Mouse (Mus musculus) urinary bladder, postnatal 14 days (tissue): ENCODE data around the gene Hcn4.

Source experiments
- DNase-seq: peaks from one replicate; pipeline ENCODE4 v3.0.0; 2021; ENCODE audit warnings: low spot score

Hcn4 gene

DNA sequence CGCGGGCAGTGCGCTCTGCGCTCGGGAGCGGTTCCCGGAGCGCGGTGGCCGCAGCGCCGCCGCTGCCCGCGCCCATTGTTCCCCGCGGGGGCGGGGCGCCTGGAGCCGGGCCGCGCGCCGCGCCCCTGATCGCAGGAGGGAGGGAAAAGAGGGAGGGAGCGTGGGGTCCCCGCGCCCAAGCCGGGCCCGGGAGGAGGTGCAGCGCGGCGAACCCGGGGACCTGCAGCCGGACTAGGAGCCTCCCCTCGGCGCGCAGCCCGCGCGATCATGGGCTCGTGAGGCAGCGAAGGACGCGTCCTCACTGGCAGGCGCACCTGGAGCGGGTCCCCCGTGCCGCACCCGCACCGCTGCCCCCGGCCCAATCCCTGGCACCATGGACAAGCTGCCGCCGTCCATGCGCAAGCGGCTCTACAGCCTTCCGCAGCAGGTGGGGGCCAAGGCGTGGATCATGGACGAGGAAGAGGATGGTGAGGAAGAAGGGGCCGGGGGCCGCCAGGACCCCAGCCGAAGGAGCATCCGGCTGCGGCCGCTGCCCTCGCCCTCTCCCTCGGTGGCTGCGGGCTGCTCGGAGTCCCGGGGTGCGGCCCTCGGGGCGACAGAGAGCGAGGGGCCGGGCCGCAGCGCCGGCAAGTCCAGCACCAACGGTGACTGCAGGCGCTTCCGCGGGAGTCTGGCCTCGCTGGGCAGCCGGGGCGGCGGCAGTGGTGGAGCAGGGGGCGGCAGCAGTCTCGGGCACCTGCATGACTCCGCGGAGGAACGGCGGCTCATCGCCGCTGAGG lies at the start of gene Hcn4:
Hcn4 (plus strand) TSS at position 274 of the 779 bp plus-strand sequence.
- DNase-seq, result no peak

DNA sequence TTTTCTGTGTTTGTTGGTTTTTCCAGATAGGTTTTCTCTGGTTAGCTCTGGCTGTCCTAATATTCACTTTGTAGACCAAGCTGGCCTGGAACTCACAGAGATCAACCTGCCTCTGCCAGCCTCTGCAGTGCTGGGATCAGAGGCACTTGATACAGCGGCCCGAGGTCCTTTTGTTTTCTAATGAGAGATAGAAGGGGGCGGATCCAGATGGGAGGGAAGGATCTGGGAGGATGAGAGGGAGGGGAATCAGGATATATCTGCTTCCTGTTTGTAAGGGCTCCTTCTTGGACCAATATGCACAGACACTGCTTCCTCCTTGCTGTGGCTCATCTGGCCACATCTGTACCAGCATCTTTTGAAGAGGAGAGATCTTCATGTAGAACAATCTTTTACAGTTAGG lies 48.5 kb upstream of the Hcn4 start:
- no peak for DNase-seq

DNA sequence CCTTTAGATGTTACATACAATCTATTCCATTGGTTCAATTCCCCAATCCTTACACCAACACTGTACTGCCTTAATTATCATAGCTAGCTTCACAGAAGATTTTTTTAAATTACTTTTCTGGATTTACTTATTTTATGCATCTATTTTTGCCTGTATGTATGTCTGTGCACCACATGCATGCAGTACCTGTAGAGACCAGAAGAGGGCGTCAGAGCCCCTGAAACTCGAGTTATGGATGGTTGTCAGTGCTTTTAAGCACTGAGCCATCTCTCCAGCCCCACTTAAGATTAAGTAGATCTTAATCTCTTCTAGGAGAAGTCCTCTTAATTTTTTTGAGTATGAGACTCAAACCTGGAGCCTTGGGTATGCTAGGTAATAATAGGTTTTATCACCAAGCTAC lies 47.8 kb upstream of the Hcn4 start:
- DNase-seq, result no peak

DNA sequence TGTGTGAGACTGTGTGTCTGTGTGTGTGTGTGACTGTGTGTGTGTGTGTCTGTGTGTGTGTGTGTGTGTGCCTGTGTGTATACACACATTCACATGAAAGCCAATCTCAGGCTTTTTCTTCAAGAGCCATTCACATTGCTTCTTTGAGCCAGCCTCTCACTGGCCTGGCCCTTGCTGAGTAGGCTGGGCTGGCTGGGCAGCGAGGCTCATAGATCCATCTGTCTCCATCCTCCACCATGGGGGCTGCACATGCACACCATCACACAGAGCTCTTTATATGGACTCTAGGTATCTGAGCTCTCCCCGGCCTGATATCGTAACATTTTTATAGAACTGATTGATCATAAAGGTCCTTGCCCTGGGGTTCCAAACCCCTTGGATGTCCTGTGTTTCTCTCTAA lies 33.7 kb upstream of the Hcn4 start:
- DNase-seq, result no peak

DNA sequence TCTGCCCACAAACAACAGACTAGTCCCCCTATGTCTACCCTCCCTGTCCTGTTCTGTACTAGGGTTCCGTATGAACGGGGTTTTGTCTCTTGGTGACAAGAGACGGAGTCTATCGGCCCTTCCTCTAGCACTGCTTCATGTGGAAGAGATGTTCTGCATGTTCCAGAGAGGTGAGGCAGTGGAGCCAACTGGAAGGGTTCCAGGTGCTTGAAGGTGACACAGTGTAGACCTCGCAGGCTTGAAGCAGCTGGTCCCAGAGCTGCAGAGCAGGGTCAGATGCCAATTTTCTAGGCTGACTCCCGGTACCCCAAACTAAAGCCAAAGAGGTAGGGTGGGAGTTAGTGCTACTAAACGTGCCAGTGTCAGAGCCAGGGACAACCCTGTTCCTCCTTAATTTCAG lies 25.1 kb upstream of the Hcn4 start:
- DNase-seq, result no peak

DNA sequence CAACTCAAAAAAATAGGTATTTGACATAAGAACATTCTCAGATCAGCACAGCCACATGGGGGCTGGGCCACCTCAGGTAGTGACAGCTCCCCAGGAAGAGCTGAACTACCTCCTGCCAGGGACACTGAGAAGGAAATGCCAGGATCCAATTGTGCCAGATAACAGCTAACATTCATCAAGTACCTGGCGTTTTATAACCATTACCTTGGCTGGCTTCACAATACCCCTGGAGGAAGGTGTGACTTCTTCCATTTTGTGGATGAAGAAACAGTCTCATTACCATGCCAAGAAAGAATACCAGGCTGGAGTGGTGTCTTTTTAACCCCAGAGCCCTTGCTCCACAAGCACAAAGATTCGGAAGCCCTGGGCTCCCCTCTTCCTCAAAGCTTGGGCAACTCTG lies 21.8 kb upstream of the Hcn4 start:
- DNase-seq, result no peak

DNA sequence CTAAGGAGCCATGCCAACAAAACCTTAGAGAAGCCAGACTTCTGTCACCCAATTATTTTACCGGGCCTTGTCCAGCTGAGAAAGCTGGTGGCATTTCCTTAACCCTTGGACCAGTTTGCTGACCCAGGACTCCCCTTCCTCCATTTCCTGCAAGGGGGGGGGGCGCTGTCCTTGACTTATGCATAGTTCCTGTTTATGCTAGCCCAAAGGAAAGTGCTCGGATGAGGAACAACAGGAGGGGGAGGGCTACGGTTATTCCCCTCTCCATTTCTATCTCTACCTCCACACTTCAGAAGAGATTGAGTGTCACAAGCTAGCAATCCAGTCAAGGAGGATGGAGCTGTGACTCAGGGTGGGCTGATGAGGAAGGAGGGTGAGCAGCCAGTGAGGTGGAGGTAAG lies 20.9 kb upstream of the Hcn4 start:
- no peak for DNase-seq

DNA sequence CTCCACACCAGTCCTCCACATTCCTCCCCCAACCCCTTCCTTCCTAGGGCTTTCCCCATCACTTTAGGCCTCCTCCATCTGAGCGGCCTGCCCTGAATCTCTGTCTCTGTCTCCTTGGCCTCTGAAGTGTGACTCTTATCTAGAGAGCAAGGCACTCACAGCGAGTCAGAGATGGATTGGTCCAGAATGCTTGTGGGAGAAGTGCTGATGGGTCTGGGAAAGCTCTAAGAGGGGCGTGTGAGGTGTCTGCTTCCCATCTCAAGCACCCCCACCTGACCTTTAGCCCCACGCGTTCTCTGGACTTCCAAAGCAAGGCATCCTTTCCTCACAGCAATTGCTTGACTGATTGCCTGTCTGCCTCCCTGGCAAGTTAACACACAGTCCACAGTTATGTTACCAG lies 20.4 kb upstream of the Hcn4 start:
- no peak for DNase-seq

DNA sequence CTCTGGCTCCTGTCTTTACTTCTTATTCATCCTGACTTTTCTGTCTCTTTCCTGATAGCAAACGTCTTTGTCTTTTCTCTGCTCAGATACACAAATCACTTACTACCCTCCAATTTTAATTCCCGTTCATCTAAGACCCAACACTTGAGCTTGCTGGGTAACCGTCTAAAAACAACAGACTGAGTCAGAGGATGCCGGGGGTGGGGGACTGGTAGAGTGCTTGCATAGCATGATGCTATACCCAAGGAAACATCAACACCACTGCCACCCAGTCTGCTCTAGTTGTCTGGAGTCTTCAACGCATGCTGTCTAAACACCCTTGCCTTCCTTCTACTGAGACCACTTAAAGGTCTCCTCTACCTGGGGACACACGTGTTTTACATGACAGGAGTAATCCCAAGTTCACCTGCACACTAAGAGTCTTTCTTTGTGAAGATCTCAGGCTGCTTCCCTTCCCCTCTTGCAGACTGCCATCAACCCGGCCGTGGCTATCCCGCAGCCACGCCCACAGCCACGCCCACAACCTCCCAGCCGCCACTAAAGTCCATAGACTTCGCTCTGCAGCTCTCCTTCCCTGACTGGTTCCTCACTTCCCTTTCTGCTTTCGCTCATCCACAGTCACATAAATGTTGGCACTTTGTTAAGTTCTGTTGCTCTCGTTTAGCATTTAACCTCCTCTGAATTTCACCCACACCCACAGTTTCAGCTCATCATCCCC lies 17.5 kb upstream of the Hcn4 start:
- peak; percentile 72 for DNase-seq

DNA sequence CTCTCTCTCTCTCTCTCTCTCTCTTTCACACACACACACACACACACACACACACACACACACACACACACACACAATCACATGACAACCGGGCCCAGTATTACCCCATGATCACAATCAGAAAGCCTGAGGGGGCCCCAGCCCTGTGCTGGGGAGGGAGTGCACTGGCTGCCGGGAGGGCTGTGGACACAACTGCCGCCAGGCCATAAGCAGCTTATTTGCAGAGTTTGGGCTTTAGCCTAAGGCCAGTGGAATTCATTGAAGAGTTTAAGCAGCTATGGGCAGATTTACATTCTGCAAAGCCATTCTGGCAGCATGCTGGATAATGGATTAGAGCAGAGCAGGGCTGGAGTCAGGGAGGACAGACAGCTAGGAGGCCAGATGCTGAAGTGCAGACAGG lies 12.0 kb upstream of the Hcn4 start:
- DNase-seq, result no peak

DNA sequence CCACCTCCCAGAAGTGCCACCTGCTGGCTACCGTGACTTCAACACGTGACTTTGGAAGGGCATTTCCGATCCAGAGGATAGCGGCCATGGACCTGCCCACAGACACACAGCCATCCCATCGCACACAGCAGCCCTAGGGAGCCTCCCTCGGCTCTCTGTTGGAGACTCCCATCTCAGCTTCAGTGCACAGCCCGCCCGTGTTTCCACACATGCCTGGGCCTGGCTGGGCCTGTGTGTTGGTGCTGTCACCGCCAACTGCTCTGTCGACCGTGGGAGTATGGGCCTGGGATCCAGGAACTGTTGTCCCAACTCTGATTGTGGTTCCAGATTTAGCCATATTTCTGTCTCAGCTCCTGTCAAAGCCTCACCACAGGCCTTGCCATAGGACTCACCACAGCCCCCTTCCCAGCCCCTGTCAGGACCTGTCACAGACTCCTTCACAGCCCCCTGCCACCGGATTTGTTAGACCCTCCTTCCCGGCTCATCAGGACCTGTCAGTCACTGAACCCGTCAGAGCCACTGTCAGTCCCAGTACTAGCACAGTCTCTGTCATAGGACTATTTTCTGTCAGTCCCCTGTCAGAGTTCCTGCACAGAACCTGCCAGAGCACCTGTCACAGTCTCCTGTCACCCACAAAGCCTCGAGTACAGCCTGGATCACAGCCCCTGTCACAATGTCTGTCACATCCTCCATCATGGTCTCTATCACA lies 7.5 kb upstream of the Hcn4 start:
- DNase-seq, result no peak

DNA sequence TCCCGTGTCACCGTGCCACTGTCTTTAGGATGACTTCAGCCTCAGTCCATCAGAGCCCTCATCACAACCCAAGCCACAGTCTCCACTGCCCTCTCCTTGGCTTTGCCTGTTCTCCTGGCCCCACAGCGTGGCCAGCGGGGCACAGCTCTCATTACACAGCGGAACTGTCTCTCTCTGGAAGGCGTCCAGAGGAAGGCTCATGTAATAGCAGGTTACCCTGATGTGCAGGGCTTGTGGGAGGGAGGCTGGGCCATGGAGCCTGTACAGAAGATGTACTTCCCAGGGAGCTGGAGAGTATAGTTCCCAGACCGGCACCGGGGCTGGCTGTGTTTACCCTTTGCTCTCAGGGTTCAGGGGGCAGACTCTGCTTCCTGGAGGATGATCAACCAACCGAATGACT lies 6.8 kb upstream of the Hcn4 start:
- DNase-seq, result no peak

DNA sequence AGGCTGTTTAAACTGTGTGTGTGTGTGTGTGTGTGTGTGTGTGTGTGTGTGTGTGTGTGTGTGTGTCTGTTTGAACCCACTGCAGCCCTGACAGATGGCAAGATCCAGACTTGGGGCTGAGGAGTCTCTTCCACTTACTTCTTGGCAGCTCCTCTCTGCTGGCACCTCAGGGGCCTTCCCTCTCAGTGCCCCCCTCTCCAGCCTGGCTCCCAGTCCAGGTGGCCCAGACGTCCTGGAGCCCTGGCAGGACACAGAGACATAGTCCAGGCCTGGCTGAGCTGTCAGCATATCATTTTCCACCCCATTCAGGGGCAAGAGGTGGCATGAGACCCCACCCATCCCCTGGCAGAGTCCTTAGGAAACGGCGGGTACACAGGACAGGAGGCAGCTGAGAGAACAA lies 5.5 kb upstream of the Hcn4 start:
- DNase-seq, result no peak

DNA sequence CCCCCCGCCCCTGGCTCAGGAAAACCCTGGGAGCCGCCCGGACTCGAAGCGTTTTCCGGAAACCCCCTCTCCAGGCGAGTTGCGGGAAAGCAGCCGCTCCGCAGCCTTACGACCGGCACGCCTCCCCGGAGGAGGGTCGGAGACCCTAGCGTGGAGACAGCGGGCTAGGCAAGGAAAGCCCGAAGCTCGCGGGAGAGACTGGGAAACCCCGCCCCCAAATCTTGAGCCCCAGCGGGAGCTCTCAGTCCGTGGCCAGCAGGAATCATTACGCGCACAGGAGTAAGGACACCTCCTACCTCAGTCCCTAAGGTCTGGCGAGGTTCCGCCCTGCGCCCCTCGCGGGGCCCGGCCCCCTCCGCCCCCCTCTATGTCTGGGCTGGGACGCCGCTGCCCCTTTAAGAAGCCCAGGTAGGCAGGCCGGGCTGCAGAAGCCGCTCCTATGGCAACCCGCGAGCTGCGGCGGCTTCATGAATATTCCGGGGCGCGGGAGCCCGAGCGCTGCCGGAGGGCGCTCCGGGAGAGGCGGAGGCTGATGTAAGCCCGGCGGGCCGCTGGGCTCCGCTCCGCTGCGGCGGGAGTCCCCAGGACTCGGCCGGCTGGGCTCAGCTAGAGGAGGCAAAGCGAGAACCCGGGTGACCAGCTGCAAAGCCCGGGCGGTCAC lies 651 bp upstream of the Hcn4 start:
- peak; percentile 16 for DNase-seq

DNA sequence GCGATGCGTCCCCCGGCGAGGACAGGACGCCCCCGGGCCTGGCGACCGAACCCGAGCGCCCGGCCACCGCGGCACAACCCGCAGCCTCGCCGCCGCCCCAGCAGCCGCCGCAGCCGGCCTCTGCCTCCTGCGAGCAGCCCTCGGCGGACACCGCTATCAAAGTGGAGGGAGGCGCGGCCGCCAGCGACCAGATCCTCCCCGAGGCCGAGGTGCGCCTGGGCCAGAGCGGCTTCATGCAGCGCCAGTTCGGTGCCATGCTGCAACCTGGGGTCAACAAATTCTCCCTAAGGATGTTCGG lies 655 bp downstream of the Hcn4 start:
- no peak for DNase-seq

DNA sequence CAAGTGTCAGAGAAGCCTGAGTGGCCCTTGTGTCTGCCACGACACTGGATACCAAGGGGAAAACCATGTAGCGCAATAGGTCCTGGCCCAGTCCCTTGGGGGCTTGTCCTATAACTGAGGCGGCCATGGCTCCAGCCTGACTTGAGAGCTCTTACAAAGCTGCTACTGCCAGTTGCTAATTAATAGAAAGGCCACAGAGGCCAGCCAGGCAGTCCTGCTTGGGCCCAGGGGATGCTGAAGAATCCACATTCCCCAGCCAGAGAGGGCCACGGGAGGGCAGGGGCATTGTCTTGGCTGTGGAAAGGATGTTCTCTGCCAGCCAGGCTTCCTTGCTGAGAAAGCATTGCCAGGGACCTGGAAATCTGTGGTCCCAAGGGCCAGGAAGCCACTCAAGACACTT lies 6.4 kb downstream of the Hcn4 start:
- no peak for DNase-seq

DNA sequence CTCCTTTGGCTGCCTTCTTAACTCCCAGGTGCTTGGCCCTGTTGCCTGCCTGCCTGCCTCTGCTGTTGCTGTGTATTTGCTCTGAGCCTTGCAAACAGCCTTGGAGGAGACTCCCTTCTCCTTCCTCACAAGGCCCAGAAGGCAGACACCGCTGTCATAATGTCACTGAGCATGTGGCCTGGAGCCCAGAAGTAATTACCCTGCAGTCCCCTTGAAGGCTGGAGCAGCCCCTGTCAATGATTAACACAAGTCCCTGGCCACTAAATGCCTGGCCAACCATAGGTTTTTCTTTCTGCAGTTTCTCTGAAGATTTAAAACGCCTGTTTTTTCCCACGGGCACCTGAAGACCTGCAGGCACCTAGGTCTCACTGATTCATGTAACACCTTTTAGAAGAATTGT lies 9.7 kb downstream of the Hcn4 start:
- DNase-seq, result no peak

DNA sequence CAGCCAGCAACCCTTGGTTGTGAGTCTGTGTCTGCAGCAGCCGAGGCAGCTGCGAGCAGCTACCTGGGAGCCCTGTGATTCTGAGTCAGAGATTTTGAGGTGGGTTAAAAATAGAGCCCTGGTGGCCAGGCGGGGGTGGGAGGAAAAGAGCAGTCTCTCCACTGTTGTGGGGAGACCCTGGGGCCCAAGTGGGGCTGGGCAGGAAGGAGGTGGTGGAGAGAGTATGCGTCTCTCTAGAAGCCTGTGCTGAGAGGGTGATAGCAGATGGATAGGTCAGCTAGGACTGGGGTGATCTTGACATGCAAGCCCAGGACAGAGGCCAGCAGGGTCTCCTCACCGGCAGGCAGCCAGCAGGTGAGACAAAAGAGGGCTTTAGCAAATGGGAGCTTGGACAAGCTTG lies 14.0 kb downstream of the Hcn4 start:
- DNase-seq, result no peak

DNA sequence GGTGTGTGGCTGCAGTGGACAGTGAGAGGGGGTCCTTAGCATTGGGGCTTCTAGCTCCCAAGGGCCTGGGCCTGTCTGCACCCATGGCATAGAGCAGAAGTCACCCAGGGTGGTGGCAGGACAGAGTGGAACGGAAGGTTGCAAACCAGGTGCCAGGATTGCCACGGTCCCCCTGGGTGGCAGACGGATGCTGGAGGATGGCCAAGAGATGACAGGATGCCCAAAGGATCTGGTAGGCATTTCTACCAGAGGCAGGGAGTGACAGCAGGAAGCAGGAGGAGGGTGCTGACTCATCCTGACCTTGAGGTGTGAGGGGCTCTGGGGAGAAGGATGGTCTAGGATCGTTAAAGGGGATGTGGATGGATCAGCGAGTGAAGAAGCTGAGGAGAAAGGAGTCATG lies 15.3 kb downstream of the Hcn4 start:
- no peak for DNase-seq

DNA sequence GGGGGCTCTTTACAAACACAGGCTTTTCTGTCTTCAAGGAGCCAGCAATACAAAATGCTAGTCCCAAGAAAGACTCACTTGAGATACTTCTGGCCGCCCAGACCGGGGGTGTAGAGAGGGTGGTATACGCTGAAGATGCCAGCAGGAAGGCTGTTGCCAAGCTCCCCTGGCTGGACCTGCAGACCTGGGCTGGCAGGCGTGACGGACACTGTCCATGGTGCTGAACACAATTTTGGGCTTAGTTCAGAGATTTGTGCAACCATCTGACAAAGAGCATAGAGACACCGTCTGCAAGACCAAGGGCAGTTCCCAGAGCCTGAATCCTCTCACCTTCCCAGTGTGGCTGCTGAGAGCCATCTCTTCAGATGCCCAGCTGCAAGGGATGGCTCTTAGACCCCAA lies 18.4 kb downstream of the Hcn4 start:
- peak; percentile 60 for DNase-seq

DNA sequence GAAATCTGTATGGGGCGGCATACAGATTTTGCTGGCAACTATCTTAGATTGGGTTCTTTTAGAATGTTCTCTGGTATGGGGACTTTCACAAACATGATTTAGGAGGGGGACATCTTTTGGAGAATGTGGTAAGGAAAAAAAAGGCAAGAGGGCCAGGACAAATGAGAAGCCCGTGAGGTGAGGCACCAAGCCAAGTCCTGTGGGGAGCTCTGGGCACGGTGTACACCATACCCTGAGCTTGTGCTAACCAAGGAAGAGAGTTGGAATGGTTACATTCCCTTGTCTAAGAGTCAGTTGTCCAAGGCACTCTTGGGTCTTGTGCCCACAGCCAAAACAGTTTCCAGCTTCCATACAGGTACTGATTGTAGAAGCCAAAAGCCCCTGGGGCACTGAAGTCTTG lies 21.4 kb downstream of the Hcn4 start:
- DNase-seq, result no peak

DNA sequence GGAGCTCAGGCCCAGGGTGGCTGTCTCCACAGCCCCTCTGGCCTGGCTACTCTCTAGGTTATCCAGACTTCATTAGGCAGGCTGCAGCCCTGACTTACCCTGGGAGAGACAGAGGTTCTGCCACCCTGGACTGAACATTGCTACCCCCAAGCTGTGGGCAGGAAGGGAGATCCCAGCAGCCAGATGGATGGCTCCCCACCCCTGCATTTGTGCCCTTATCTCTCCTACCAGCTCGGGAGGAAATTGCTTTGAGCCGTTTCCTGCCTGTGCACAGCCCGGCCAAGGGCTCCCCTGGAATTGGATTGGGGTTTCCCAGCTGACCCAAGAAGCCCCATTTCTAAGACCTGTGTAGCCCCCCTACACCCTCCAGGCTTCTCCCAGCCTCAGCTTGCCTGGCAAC lies 23.8 kb downstream of the Hcn4 start:
- DNase-seq, result no peak

DNA sequence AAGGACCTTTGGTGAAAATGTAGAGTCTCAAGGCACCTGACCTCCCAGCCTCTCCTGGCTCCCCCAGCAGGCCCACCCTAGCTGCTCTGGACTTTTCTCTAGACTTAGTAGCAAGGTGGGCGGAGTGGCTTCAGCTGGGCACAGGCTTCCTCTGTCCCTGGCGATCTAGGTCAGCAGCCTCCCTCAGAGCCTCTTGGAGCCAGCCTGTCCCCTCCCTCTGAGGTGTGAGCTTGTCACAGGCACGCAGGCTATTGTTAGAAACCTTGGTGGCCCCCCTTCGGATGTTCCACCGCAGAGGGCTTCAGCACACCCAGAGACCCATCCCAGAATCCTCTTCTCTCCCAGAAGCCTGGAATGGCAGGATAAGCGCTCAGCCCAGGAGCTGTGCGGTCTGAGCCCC lies 24.5 kb downstream of the Hcn4 start:
- DNase-seq, result no peak
